Mouse (Mus musculus) lung, postnatal 0 days (tissue): ENCODE measurements around the gene Il1rl2. TPM values are rescaled to one million over a fixed set of nuclear protein-coding genes. Genes with fewer than 3 reads are reported as not detected.

Experiments
- ATAC-seq: fragments of 200-750 bp; cut with Nextera tagmentation; 2 replicates; pipeline ENCODE4 v1.8.0; 2017; ENCODE audit warnings: moderate library complexity
- DNase-seq: peaks from one replicate; pipeline ENCODE4 v3.0.0-alpha.2; 2016; ENCODE audit warnings: low spot score
- H3K27ac ChIP-seq: fragments of 300-500 bp; sonication (generic); 2 replicates; pipeline ENCODE4 v1.5.1; 2014; ENCODE audit warnings: antibody characterized with exemption, mild to moderate bottlenecking, low read length, mixed read lengths
- H3K27me3 ChIP-seq: fragments of 300-500 bp; sonication (generic); replicated peaks from 2 replicates; pipeline ENCODE4 v1.6.1; 2014; ENCODE audit warnings: low read length, mixed read lengths; ENCODE audit not compliant: insufficient read depth
- H3K36me3 ChIP-seq: fragments of 300-500 bp; sonication (generic); 2 replicates; pipeline ENCODE4 v1.6.1; 2014; ENCODE audit warnings: low read length, mixed read lengths; ENCODE audit not compliant: insufficient read depth
- H3K4me1 ChIP-seq: fragments of 300-500 bp; sonication (generic); 2 replicates; pipeline ENCODE4 v1.6.1; 2014; ENCODE audit warnings: antibody characterized with exemption, low read depth, low read length, mixed read lengths; ENCODE audit not compliant: insufficient read depth
- H3K4me2 ChIP-seq: fragments of 300-500 bp; sonication (generic); replicated peaks from 2 replicates; pipeline ENCODE4 v1.6.1; 2014; ENCODE audit warnings: low read depth, mild to moderate bottlenecking, low read length, moderate library complexity, mixed read lengths
- H3K4me3 ChIP-seq: fragments of 300-500 bp; sonication (generic); 2 replicates; pipeline ENCODE4 v1.5.1; 2014; ENCODE audit warnings: low read depth, low read length
- H3K9ac ChIP-seq: fragments of 300-500 bp; sonication (generic); replicated peaks from 2 replicates; pipeline ENCODE4 v1.6.1; 2014; ENCODE audit warnings: low read depth, mild to moderate bottlenecking
- H3K9me3 ChIP-seq: fragments of 300-500 bp; sonication (generic); 2 replicates; pipeline ENCODE4 v1.6.1; 2016; ENCODE audit warnings: low read length, mixed read lengths
- CTCF ChIP-seq: IDR thresholded peaks from 2 replicates; pipeline ENCODE4 v1.5.1; 2016; ENCODE audit warnings: antibody characterized with exemption, mild to moderate bottlenecking
- EP300 ChIP-seq: IDR thresholded peaks from 2 replicates; pipeline ENCODE4 v1.6.1; 2016; ENCODE audit warnings: antibody characterized with exemption, mild to moderate bottlenecking, control low read depth
- WGBS: fragments of 180-500 bp; shearing (Covaris S2); extraction: QIAGEN DNeasy Blood & Tissue Kit; methylation state at CpG from one replicate; pipeline ENCODE4 v1.1.7; 2014; 5-methylcytosine and 5-hydroxymethylcytosine counted together
- polyA plus RNA-seq: library from polyadenylated mRNA; unstranded; fragments of >200 nt; fragmentation: Nextera tagmentation; extraction: Ambion mirVana; gene quantifications from 2 replicates; pipeline ENCODE4 v1.2.1, GENCODE M21; 2015

Il1rl2 gene
- polyA plus RNA-seq, 1 experiment from 2014 or later, result 8.2 TPM

GRCm38 (mm10) chr1:40327604-40328003 lies 3.2 kb downstream of the Il1rl2 start:
- Histone ChIP-seq H3K27me3 (no peaks in the 10 kb centered on the region), H3K4me2 (no peak overlapping the region), H3K9me3 (no peaks in the 10 kb centered on the region), H3K4me1 (0 out of 2 replicates have a peak, but pooled peaks cover 5% of the 10 kb centered on the region), H3K9ac (no peak overlapping the region), H3K4me3 (no peak overlapping the region), H3K36me3 (no peaks in the 10 kb centered on the region), H3K27ac (no peak overlapping the region)
- 86% methylated on average over 3 of the region's 3 CpGs for WGBS
- TF ChIP-seq EP300, result no peak
- no peak for TF ChIP-seq CTCF
- no peak for ATAC-seq
- no peak for DNase-seq

- H3K4me2 ChIP-seq, result no peak overlapping the region
- TF ChIP-seq CTCF (no peak), EP300 (no peak)
- ATAC-seq (no peak), DNase-seq (no peak)
- H3K9ac ChIP-seq, result no peak overlapping the region
- WGBS, result 70% methylated on average over 1 of the region's 1 CpGs
- no peak overlapping the region for H3K4me3 ChIP-seq
- H3K27ac ChIP-seq, result no peak overlapping the region
- no peaks in the 10 kb centered on the region for H3K9me3 ChIP-seq
- H3K36me3 ChIP-seq, result no peaks in the 10 kb centered on the region
- H3K4me1 ChIP-seq, result 0 out of 2 replicates have a peak, but pooled peaks cover 5% of the 10 kb centered on the region
- H3K27me3 ChIP-seq, result no peaks in the 10 kb centered on the region
Observed at GRCm38 (mm10) chr1:40329526-40329925, 5.1 kb downstream of the Il1rl2 start.

- Histone ChIP-seq H3K9me3 (no peaks in the 10 kb centered on the region), H3K4me3 (no peak overlapping the region), H3K4me1 (0 out of 2 replicates have a peak, but pooled peaks cover 5% of the 10 kb centered on the region), H3K4me2 (no peak overlapping the region), H3K27me3 (no peaks in the 10 kb centered on the region), H3K27ac (no peak overlapping the region), H3K36me3 (no peaks in the 10 kb centered on the region), H3K9ac (no peak overlapping the region)
- 85% methylated on average over 8 of the region's 8 CpGs for WGBS
- no peak for ATAC-seq
- no peak for DNase-seq
- TF ChIP-seq EP300 (no peak), CTCF (no peak)
Observed at GRCm38 (mm10) chr1:40330181-40330580, 5.8 kb downstream of the Il1rl2 start.

- 88% methylated on average over 1 of the region's 1 CpGs for WGBS
- TF ChIP-seq EP300, result no peak
- no peak for TF ChIP-seq CTCF
- Histone ChIP-seq H3K4me2 (no peak overlapping the region), H3K4me3 (no peak overlapping the region), H3K27ac (no peak overlapping the region), H3K36me3 (no peaks in the 10 kb centered on the region), H3K4me1 (no peaks in the 10 kb centered on the region), H3K9me3 (no peaks in the 10 kb centered on the region), H3K27me3 (no peaks in the 10 kb centered on the region), H3K9ac (no peak overlapping the region)
- ATAC-seq, result no peak
- no peak for DNase-seq
Observed at GRCm38 (mm10) chr1:40339346-40339745, 14.9 kb downstream of the Il1rl2 start.

GRCm38 (mm10) chr1:40340102-40340501 lies 15.7 kb downstream of the Il1rl2 start:
- ATAC-seq (no peak), DNase-seq (no peak)
- H3K4me1 ChIP-seq, result no peaks in the 10 kb centered on the region
- 82% methylated on average over 4 of the region's 4 CpGs for WGBS
- no peaks in the 10 kb centered on the region for H3K9me3 ChIP-seq
- H3K4me2 ChIP-seq, result no peak overlapping the region
- no peak overlapping the region for H3K9ac ChIP-seq
- H3K4me3 ChIP-seq, result no peak overlapping the region
- no peak for TF ChIP-seq EP300
- no peak for TF ChIP-seq CTCF
- no peaks in the 10 kb centered on the region for H3K27me3 ChIP-seq
- no peak overlapping the region for H3K27ac ChIP-seq
- H3K36me3 ChIP-seq, result no peaks in the 10 kb centered on the region

- DNase-seq (no peak), ATAC-seq (no peak)
- H3K36me3 ChIP-seq, result no peaks in the 10 kb centered on the region
- no peak for TF ChIP-seq EP300
- no peak for TF ChIP-seq CTCF
- no peaks in the 10 kb centered on the region for H3K27me3 ChIP-seq
- no peak overlapping the region for H3K4me2 ChIP-seq
- no peaks in the 10 kb centered on the region for H3K4me1 ChIP-seq
- no peak overlapping the region for H3K4me3 ChIP-seq
- WGBS, result 71% methylated on average over 4 of the region's 4 CpGs
- H3K9ac ChIP-seq, result no peak overlapping the region
- H3K9me3 ChIP-seq, result no peaks in the 10 kb centered on the region
- no peak overlapping the region for H3K27ac ChIP-seq
Observed at GRCm38 (mm10) chr1:40352158-40352903, 27.9 kb downstream of the Il1rl2 start.
